Mouse (Mus musculus) C2C12 (cell line): ENCODE results near the gene Tex37. TPM values are rescaled to one million over a fixed set of nuclear protein-coding genes. Genes with fewer than 3 reads are reported as not detected.

Experiments
- H3K27me3 ChIP-seq: one replicate; pipeline ENCODE4 v1.6.1; 2011; ENCODE audit not compliant: control insufficient read depth, insufficient read depth, insufficient read length
- H3K36me3 ChIP-seq: one replicate; pipeline ENCODE4 v1.6.1; 2011; ENCODE audit not compliant: control insufficient read depth, insufficient read depth
- H3K4me3 ChIP-seq: one replicate; pipeline ENCODE4 v1.5.1; 2011; ENCODE audit warnings: mild to moderate bottlenecking, control low read depth; ENCODE audit not compliant: poor library complexity, insufficient read depth, severe bottlenecking
- H3K79me2 ChIP-seq: one replicate; pipeline ENCODE4 v1.6.1; 2011; ENCODE audit not compliant: control insufficient read depth, insufficient read depth
- H3K79me3 ChIP-seq: one replicate; pipeline ENCODE4 v1.6.1; 2011; ENCODE audit warnings: low read depth, control low read depth
- H3ac ChIP-seq: one replicate; pipeline ENCODE3; 2011; ENCODE audit warnings: low read depth; ENCODE audit not compliant: control insufficient read depth, insufficient read length
- CEBPB ChIP-seq: IDR thresholded peaks from one replicate; pipeline ENCODE4 v1.6.1; 2011; ENCODE audit warnings: low read depth, mild to moderate bottlenecking, control low read depth, moderate library complexity
- CTCF ChIP-seq: IDR thresholded peaks from one replicate; pipeline ENCODE4 v1.5.1; 2011; ENCODE audit not compliant: control insufficient read depth, insufficient read depth, insufficient read length
- FOSL1 ChIP-seq: IDR thresholded peaks from one replicate; pipeline ENCODE4 v1.8.0; 2011; ENCODE audit warnings: mild to moderate bottlenecking, low read length; ENCODE audit not compliant: poor library complexity, insufficient read depth, severe bottlenecking
- MAX ChIP-seq: IDR thresholded peaks from one replicate; pipeline ENCODE4 v1.6.1; 2011; ENCODE audit warnings: mild to moderate bottlenecking, control low read depth
- MYOD1 ChIP-seq: IDR thresholded peaks from one replicate; pipeline ENCODE4 v1.6.1; 2011; ENCODE audit warnings: low read depth; ENCODE audit not compliant: control insufficient read depth, insufficient read length
- MYOG ChIP-seq: IDR thresholded peaks from one replicate; pipeline ENCODE4 v1.6.1; 2011; ENCODE audit not compliant: control insufficient read depth, insufficient read length; ENCODE audit errors: extremely low read depth
- USF1 ChIP-seq: IDR thresholded peaks from one replicate; pipeline ENCODE4 v1.6.1; 2011; ENCODE audit warnings: low read depth, mild to moderate bottlenecking, control low read depth, moderate library complexity
- long read RNA-seq, 2 experiments: library from polyadenylated mRNA; unstranded; transcript quantifications; one replicate each; pipeline ENCODE4 v2.0.0; 2019 to 2020
- polyA plus RNA-seq: library from polyadenylated mRNA; unstranded; fragments of >200 nt; fragmentation: generic; extraction: Trizol; gene quantifications from one replicate; pipeline ENCODE4 v1.2.1, GENCODE M21; 2012; ENCODE audit warnings: missing spikeins

Tex37 gene
- not detected for polyA plus RNA-seq
- long read RNA-seq, experiment 1, result 0 reads
- long read RNA-seq, experiment 2, result 0 reads

- no peak within 1 kb of the TSS for H3K4me3 ChIP-seq
- no peak for TF ChIP-seq USF1
- TF ChIP-seq CEBPB, result no peak
- no peak for TF ChIP-seq MAX
- TF ChIP-seq CTCF, result no peak
- TF ChIP-seq MYOD1, result no peak
- TF ChIP-seq MYOG, result no peak
- TF ChIP-seq FOSL1, result no peak
- H3K36me3 ChIP-seq, result no peaks in the 10 kb centered on the region
- H3ac ChIP-seq, result no peak within 1 kb of the TSS
- no peaks in the 10 kb centered on the region for H3K79me3 ChIP-seq
- peaks cover 3% of the 10 kb centered on the region for H3K27me3 ChIP-seq
- H3K79me2 ChIP-seq, result no peaks in the 10 kb centered on the region
Measured at GRCm38 (mm10) chr6:70918827-70919226, at the start of gene Tex37. Gene Tex37 (minus strand): TSS chr6:70918927.

- Histone ChIP-seq H3K36me3 (no peaks in the 10 kb centered on the region), H3K79me2 (no peaks in the 10 kb centered on the region), H3K4me3 (no peak overlapping the region), H3ac (no peak overlapping the region), H3K27me3 (peaks cover 9% of the 10 kb centered on the region), H3K79me3 (no peaks in the 10 kb centered on the region)
- TF ChIP-seq FOSL1, result no peak
- no peak for TF ChIP-seq CTCF
- no peak for TF ChIP-seq USF1
- TF ChIP-seq MAX, result no peak
Measured at GRCm38 (mm10) chr6:70968291-70968690, 49.6 kb upstream of the Tex37 start.

GRCm38 (mm10) chr6:70967422-70967821 lies 48.7 kb upstream of the Tex37 start:
- no peak overlapping the region for H3K4me3 ChIP-seq
- TF ChIP-seq USF1 (no peak), MAX (no peak), CTCF (no peak), MYOD1 (no peak), FOSL1 (no peak), MYOG (no peak)

GRCm38 (mm10) chr6:70965694-70966093 lies 47.0 kb upstream of the Tex37 start:
- peaks cover 12% of the 10 kb centered on the region for H3K27me3 ChIP-seq
- H3K79me3 ChIP-seq, result no peaks in the 10 kb centered on the region
- no peak overlapping the region for H3K4me3 ChIP-seq
- no peak for TF ChIP-seq CEBPB
- no peak for TF ChIP-seq CTCF
- no peak for TF ChIP-seq MAX
- TF ChIP-seq FOSL1, result no peak
- no peak for TF ChIP-seq MYOG
- no peak for TF ChIP-seq USF1
- no peak for TF ChIP-seq MYOD1
- no peaks in the 10 kb centered on the region for H3K79me2 ChIP-seq
- no peak overlapping the region for H3ac ChIP-seq
- H3K36me3 ChIP-seq, result no peaks in the 10 kb centered on the region

More at GRCm38 (mm10) chr6:70967422-70967821, 48.7 kb upstream of the Tex37 start:
- Histone ChIP-seq H3K79me2 (no peaks in the 10 kb centered on the region), H3K27me3 (peaks cover 12% of the 10 kb centered on the region), H3K36me3 (no peaks in the 10 kb centered on the region), H3ac (no peak overlapping the region), H3K79me3 (no peaks in the 10 kb centered on the region)

- H3K79me3 ChIP-seq, result no peaks in the 10 kb centered on the region
- no peak overlapping the region for H3ac ChIP-seq
- H3K36me3 ChIP-seq, result no peaks in the 10 kb centered on the region
- H3K79me2 ChIP-seq, result no peaks in the 10 kb centered on the region
- TF ChIP-seq FOSL1 (no peak), CEBPB (no peak), MAX (no peak), MYOG (no peak), MYOD1 (no peak), CTCF (no peak)
- no peak overlapping the region for H3K4me3 ChIP-seq
- H3K27me3 ChIP-seq, result peaks cover 12% of the 10 kb centered on the region
Measured at GRCm38 (mm10) chr6:70964116-70964830, 45.5 kb upstream of the Tex37 start.
